Mouse (Mus musculus) lung, postnatal 0 days (tissue): ENCODE measurements around the gene Nim1k. TPM values are rescaled to one million over a fixed set of nuclear protein-coding genes. Genes with fewer than 3 reads are reported as not detected.
A peak's percentile ranks its signal among the peaks of the same experiment; 100 is the strongest.

Source experiments
- ATAC-seq: fragments of 200-750 bp; cut with Nextera tagmentation; 2 replicates; pipeline ENCODE4 v1.8.0; 2017; ENCODE audit warnings: moderate library complexity
- DNase-seq: peaks from one replicate; pipeline ENCODE4 v3.0.0-alpha.2; 2016; ENCODE audit warnings: low spot score
- H3K27ac ChIP-seq: fragments of 300-500 bp; sonication (generic); 2 replicates; pipeline ENCODE4 v1.5.1; 2014; ENCODE audit warnings: antibody characterized with exemption, mild to moderate bottlenecking, low read length, mixed read lengths
- H3K27me3 ChIP-seq: fragments of 300-500 bp; sonication (generic); replicated peaks from 2 replicates; pipeline ENCODE4 v1.6.1; 2014; ENCODE audit warnings: low read length, mixed read lengths; ENCODE audit not compliant: insufficient read depth
- H3K36me3 ChIP-seq: fragments of 300-500 bp; sonication (generic); 2 replicates; pipeline ENCODE4 v1.6.1; 2014; ENCODE audit warnings: low read length, mixed read lengths; ENCODE audit not compliant: insufficient read depth
- H3K4me1 ChIP-seq: fragments of 300-500 bp; sonication (generic); 2 replicates; pipeline ENCODE4 v1.6.1; 2014; ENCODE audit warnings: antibody characterized with exemption, low read depth, low read length, mixed read lengths; ENCODE audit not compliant: insufficient read depth
- H3K4me2 ChIP-seq: fragments of 300-500 bp; sonication (generic); replicated peaks from 2 replicates; pipeline ENCODE4 v1.6.1; 2014; ENCODE audit warnings: low read depth, mild to moderate bottlenecking, low read length, moderate library complexity, mixed read lengths
- H3K4me3 ChIP-seq: fragments of 300-500 bp; sonication (generic); 2 replicates; pipeline ENCODE4 v1.5.1; 2014; ENCODE audit warnings: low read depth, low read length
- H3K9ac ChIP-seq: fragments of 300-500 bp; sonication (generic); replicated peaks from 2 replicates; pipeline ENCODE4 v1.6.1; 2014; ENCODE audit warnings: low read depth, mild to moderate bottlenecking
- H3K9me3 ChIP-seq: fragments of 300-500 bp; sonication (generic); 2 replicates; pipeline ENCODE4 v1.6.1; 2016; ENCODE audit warnings: low read length, mixed read lengths
- CTCF ChIP-seq: IDR thresholded peaks from 2 replicates; pipeline ENCODE4 v1.5.1; 2016; ENCODE audit warnings: antibody characterized with exemption, mild to moderate bottlenecking
- EP300 ChIP-seq: IDR thresholded peaks from 2 replicates; pipeline ENCODE4 v1.6.1; 2016; ENCODE audit warnings: antibody characterized with exemption, mild to moderate bottlenecking, control low read depth
- WGBS: fragments of 180-500 bp; shearing (Covaris S2); extraction: QIAGEN DNeasy Blood & Tissue Kit; methylation state at CpG from one replicate; pipeline ENCODE4 v1.1.7; 2014; 5-methylcytosine and 5-hydroxymethylcytosine counted together
- polyA plus RNA-seq: library from polyadenylated mRNA; unstranded; fragments of >200 nt; fragmentation: Nextera tagmentation; extraction: Ambion mirVana; gene quantifications from 2 replicates; pipeline ENCODE4 v1.2.1, GENCODE M21; 2015

Gene Nim1k
- polyA plus RNA-seq, 1 experiment from 2014 or later: 0.76 TPM

DNA sequence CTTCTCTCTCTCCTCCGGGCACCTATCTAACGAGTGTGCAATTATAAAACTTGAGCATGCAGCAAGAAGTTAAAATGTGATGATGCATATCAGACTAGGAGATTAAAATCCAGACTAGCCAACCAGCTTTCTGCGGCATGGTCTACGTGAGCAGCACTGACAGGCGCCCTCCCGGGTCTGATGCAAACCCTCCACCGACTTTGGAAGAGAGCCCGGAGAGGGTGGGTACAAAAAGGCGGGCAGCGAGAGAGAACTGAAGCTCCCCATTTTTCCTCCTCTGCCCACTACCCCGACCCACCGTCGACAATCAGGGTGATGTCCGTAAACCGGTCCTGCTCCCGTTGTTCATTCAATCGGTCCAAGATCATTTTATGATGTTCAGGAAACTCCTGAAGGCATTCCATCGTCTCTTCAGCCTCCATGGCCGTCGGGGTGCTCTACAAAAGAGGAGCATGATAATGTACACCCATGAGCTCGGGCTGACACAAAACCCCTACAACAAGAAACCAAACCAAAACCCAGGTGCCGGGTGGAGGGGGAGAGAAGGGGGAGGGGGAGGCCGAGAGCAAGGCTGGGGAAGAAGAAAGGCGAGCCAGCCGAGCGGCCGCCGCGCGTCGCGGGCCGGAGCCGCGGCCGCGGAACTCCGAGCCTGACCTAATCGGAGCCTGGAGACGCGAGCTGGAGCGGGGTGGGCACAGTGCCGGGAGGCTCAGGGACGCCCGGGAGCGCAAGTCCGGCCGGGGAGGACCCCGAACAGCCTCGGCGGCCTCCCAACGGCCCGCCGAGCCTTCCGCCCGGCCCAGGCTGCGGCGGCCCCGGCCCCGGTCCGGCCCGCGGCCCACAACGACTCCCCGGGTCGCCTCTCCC lies 34.4 kb upstream of the Nim1k start:
- WGBS: under 1% methylated on average over 32 of the region's 66 CpGs
- ATAC-seq (peak; percentile 71), DNase-seq (peak; percentile 77)
- peak overlapping the region; percentile 88 for H3K9ac ChIP-seq
- peak overlapping the region; percentile 96 for H3K27ac ChIP-seq
- TF ChIP-seq CTCF: no peak
- no peak for TF ChIP-seq EP300
- H3K4me2 ChIP-seq: peak overlapping the region; percentile 88
- H3K4me1 ChIP-seq: peaks cover 9% of the 10 kb centered on the region; the same call in 1 of the 2 replicates
- peak overlapping the region; percentile 76 for H3K4me3 ChIP-seq
- peaks cover 7% of the 10 kb centered on the region for H3K36me3 ChIP-seq
- H3K9me3 ChIP-seq: no peaks in the 10 kb centered on the region
- no peaks in the 10 kb centered on the region for H3K27me3 ChIP-seq

DNA sequence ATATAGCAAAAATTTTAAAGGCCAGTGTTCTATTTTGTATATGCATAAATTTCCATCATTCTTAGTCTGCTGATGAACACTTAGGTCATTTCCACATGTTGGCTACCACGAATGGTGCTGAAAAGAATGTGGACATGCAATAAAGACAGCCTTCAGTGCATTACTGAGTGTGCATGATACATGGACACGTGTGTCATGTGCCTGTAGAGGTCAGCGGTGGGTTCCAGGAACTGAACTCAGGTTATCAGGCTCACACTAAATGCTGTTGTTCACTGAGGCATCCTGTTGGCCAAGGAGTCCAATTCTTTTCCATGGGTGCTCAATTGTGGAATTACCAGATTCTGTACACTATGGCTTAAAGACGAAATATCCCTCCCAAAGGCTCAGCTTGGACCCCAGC lies 27.9 kb upstream of the Nim1k start:
- Histone ChIP-seq H3K9ac (no peak overlapping the region), H3K27ac (no peak overlapping the region), H3K36me3 (peaks cover 25% of the 10 kb centered on the region), H3K4me1 (no peaks in the 10 kb centered on the region), H3K4me3 (no peak overlapping the region), H3K9me3 (no peaks in the 10 kb centered on the region), H3K27me3 (no peaks in the 10 kb centered on the region), H3K4me2 (no peak overlapping the region)
- WGBS: 84% methylated on average over 4 of the region's 4 CpGs
- no peak for ATAC-seq
- no peak for DNase-seq
- TF ChIP-seq CTCF (peak; percentile 20), EP300 (no peak)

GRCm38 (mm10) chr13:119768541-119768940 lies 12.9 kb upstream of the Nim1k start:
- ATAC-seq (no peak), DNase-seq (no peak)
- H3K4me2 ChIP-seq: no peak overlapping the region
- H3K4me1 ChIP-seq: no peaks in the 10 kb centered on the region
- H3K4me3 ChIP-seq: no peak overlapping the region
- H3K36me3 ChIP-seq: peaks cover 27% of the 10 kb centered on the region
- no peaks in the 10 kb centered on the region for H3K9me3 ChIP-seq
- TF ChIP-seq EP300: no peak
- no peak for TF ChIP-seq CTCF
- no peaks in the 10 kb centered on the region for H3K27me3 ChIP-seq
- 52% methylated on average over 6 of the region's 6 CpGs for WGBS
- no peak overlapping the region for H3K9ac ChIP-seq
- H3K27ac ChIP-seq: no peak overlapping the region

- peak; percentile 66 for ATAC-seq
- no peak overlapping the region for H3K9ac ChIP-seq
- peaks cover 19% of the 10 kb centered on the region for H3K36me3 ChIP-seq
- no peaks in the 10 kb centered on the region for H3K4me1 ChIP-seq
- no peaks in the 10 kb centered on the region for H3K27me3 ChIP-seq
- H3K27ac ChIP-seq: no peak overlapping the region
- 65% methylated on average over 7 of the region's 7 CpGs for WGBS
- no peak for TF ChIP-seq CTCF
- no peak; the same call in 1 of the 2 replicates for TF ChIP-seq EP300
- H3K4me2 ChIP-seq: no peak overlapping the region
- no peaks in the 10 kb centered on the region for H3K9me3 ChIP-seq
- DNase-seq: peak; percentile 41
- no peak overlapping the region for H3K4me3 ChIP-seq
Observed at GRCm38 (mm10) chr13:119766480-119766879, 10.8 kb upstream of the Nim1k start.

DNA sequence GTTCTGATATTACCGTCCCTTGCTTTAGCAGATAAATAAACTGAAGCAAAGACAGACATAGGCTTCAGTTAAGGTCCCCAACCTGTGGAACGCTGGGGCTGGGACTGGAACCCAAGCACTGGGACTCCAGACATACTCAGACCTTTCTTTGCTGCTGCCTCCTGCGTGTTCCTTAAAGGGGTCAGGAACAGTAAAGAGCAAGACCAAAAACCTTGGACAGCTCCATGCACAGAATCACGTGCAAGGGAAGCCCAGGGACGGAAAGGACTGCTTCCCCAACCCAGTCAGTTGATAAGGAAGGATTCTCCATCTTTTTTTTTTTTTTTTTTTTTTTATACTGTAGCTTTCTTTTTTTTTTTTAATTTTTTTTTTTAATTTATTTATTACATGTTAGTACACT lies 1.1 kb upstream of the Nim1k start:
- peaks cover 6% of the 10 kb centered on the region; the same call in 1 of the 2 replicates for H3K4me1 ChIP-seq
- no peaks in the 10 kb centered on the region for H3K36me3 ChIP-seq
- no peak overlapping the region for H3K9ac ChIP-seq
- WGBS: 23% methylated on average over 5 of the region's 5 CpGs
- H3K4me2 ChIP-seq: no peak overlapping the region
- TF ChIP-seq EP300: no peak
- no peak for TF ChIP-seq CTCF
- no peaks in the 10 kb centered on the region for H3K27me3 ChIP-seq
- no peak for DNase-seq
- no peak overlapping the region for H3K4me3 ChIP-seq
- ATAC-seq: no peak
- no peaks in the 10 kb centered on the region for H3K9me3 ChIP-seq
- no peak overlapping the region for H3K27ac ChIP-seq

GRCm38 (mm10) chr13:119755141-119755547 lies 538 bp downstream of the Nim1k start:
- Histone ChIP-seq H3K27ac (peak overlapping the region; percentile 26; the same call in 1 of the 2 replicates), H3K36me3 (no peaks in the 10 kb centered on the region), H3K4me1 (peaks cover 6% of the 10 kb centered on the region; the same call in 1 of the 2 replicates), H3K4me2 (peak overlapping the region; percentile 96), H3K27me3 (no peaks in the 10 kb centered on the region), H3K9ac (peak overlapping the region; percentile 32; the same call in 1 of the 2 replicates), H3K4me3 (peak overlapping the region; percentile 53), H3K9me3 (no peaks in the 10 kb centered on the region)
- TF ChIP-seq CTCF (no peak), EP300 (no peak)
- under 1% methylated on average over 16 of the region's 16 CpGs for WGBS
- DNase-seq (no peak), ATAC-seq (peak; percentile 22)
